Mouse (Mus musculus) heart, adult 2 months (tissue): ENCODE measurements at regions not wholly inside any gene's neighbourhood (a gene's known extent, or its start where the extent isn't known, plus 50 kb on each side); places are given as distances from the start of the nearest gene placed in this dataset.

Experiments
- CTCF ChIP-seq: fragments of 200-600 bp; IDR thresholded peaks from 2 replicates; pipeline ENCODE4 v1.8.1; 2022; ENCODE audit warnings: antibody characterized with exemption, mild to moderate bottlenecking, moderate library complexity
- POLR2A ChIP-seq: fragments of 200-500 bp; IDR thresholded peaks from 2 replicates; pipeline ENCODE4 v1.6.1; 2011; ENCODE audit warnings: mild to moderate bottlenecking, low read depth, low read length, control low read depth; ENCODE audit not compliant: insufficient read depth

DNA sequence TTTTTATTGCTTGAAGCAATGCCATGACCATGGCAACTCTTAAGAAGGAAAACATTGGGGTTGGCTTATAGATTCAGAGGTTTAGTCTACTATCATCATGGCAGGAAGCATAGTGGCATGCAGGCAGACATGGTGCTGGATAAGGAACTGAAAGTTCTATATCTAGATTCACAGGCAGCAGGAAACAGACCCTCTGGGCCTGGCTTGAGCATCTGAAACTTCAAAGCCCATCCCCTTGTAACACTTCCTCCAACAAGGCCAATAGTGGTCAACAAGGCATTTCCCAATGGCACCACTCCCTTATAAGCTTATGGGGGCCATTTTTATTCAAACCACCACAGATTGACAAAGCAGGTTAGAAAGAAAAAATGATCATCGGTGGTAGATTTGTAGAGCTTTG, 548.5 kb upstream of the Arid1b start:
- TF ChIP-seq CTCF, result no peak
- no peak for TF ChIP-seq POLR2A
